In the genomic region with DNA sequence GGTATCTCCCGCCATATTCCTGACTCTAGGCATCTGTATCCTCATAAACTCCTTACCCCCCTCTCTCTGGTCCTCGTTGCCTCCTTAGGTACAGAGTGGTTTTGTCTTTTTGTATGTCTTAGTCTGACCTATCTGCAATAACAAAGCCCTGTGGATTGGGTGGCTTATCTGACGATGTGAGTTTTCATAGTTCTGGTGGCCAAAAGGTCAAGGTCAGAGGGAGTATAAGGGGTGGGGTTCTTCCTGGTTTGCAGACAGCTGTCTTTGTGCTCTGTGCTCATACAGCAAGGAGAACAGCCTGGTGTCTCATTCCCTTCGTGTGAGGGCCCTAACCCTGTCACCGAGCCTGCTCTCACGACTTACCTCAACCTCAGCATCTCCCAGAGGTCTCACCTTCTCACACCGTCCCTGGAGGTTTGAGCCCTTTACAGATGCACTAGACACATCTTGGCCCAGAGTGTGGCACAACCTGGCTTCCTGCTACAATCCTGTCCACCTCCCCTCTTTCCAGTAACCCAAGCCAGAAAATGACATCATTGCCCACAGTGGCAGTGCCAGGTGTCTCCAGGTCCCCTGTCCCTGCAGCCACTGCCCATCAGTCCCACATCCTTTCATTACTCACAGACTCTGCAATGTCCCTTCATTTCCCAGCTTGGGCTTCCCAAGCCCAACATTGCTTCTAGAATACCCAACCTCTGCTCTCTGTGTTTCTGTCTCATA, we compare ENCODE assay signal across 18 mouse cellular contexts. TPM values are rescaled to one million over a fixed set of nuclear protein-coding genes. Genes with fewer than 3 reads are reported as not detected.
DNase-seq lines count a peak whose midpoint lies in the region; ATAC-seq and TF ChIP-seq lines count a peak whose summit lies in the region.
"Had no signal": no experiment of that assay in that cellular context is flagged by ENCODE, and none has a peak within 500 bp of the region (broad histone marks: within the 10 kb centered on the region; RNA-seq: fewer than 3 reads in every experiment).

No protein-coding gene starts in this region.

- H3K36me3 ChIP-seq in liver, embryonic 12.5 days = no peaks in the 10 kb centered on the region
- H3K36me3 ChIP-seq in liver, embryonic 11.5 days (ENCODE audit: control insufficient read depth, insufficient read depth, low read length) = no peaks in the 10 kb centered on the region
- H3K36me3 ChIP-seq in stomach, postnatal 0 days (ENCODE audit: control insufficient read depth, insufficient read depth, low read length) = no peaks in the 10 kb centered on the region
- H3K36me3 ChIP-seq: embryonic facial prominence, embryonic 12.5 days; stomach, embryonic 15.5 days had no signal

- no peak for TF ChIP-seq CTCF in stomach, postnatal 0 days (IDR thresholded peaks at IDR 0.05; ENCODE audit: low read depth)

- WGBS in liver, embryonic 12.5 days (ENCODE audit: insufficient replicate concordance) = 62% methylated on average over 7 of the region's 7 CpGs
- WGBS in liver, embryonic 11.5 days = 71% methylated on average over 7 of the region's 7 CpGs
- WGBS in stomach, postnatal 0 days = 71% methylated on average over 7 of the region's 7 CpGs

- no peak overlapping the region for H3K4me2 ChIP-seq in liver, embryonic 12.5 days
- no peak overlapping the region for H3K4me2 ChIP-seq in liver, embryonic 11.5 days
- no peak overlapping the region for H3K4me2 ChIP-seq in stomach, postnatal 0 days (replicated peaks; ENCODE audit: low read depth)
- H3K4me2 ChIP-seq: embryonic facial prominence, embryonic 12.5 days; stomach, embryonic 15.5 days had no signal

- H3K9me3 ChIP-seq in liver, embryonic 12.5 days (replicated peaks) = no peaks in the 10 kb centered on the region
- no peaks in the 10 kb centered on the region for H3K9me3 ChIP-seq in liver, embryonic 11.5 days (ENCODE audit: control insufficient read depth, low read length)
- no peaks in the 10 kb centered on the region for H3K9me3 ChIP-seq in stomach, postnatal 0 days (ENCODE audit: control insufficient read depth, low read length)
- H3K9me3 ChIP-seq: embryonic facial prominence, embryonic 12.5 days; stomach, embryonic 15.5 days had no signal

- H3K4me3 ChIP-seq in liver, embryonic 12.5 days = no peak overlapping the region
- no peak overlapping the region for H3K4me3 ChIP-seq in liver, embryonic 11.5 days (ENCODE audit: low read depth, low read length)
- H3K4me3 ChIP-seq in stomach, postnatal 0 days (ENCODE audit: low read depth, low read length) = no peak overlapping the region
- H3K4me3 ChIP-seq: embryonic facial prominence, embryonic 12.5 days; erythroblast, embryonic 14.5 days; stomach, embryonic 15.5 days had no signal

- H3K4me1 ChIP-seq in liver, embryonic 12.5 days = peaks cover 16% of the 10 kb centered on the region
- no peaks in the 10 kb centered on the region; the same call in 1 of the 2 replicates for H3K4me1 ChIP-seq in liver, embryonic 11.5 days (replicated peaks; ENCODE audit: control insufficient read depth, insufficient read depth, low read length)
- 0 out of 2 replicates have a peak, but pooled peaks cover 2% of the 10 kb centered on the region for H3K4me1 ChIP-seq in stomach, postnatal 0 days (replicated peaks; ENCODE audit: control insufficient read depth, insufficient read depth)
- H3K4me1 ChIP-seq: stomach, embryonic 15.5 days had no signal

- H3K27me3 ChIP-seq in liver, embryonic 12.5 days (replicated peaks) = no peaks in the 10 kb centered on the region
- no peaks in the 10 kb centered on the region for H3K27me3 ChIP-seq in liver, embryonic 11.5 days (replicated peaks; ENCODE audit: control insufficient read depth, insufficient read depth, low read length)
- no peaks in the 10 kb centered on the region for H3K27me3 ChIP-seq in stomach, postnatal 0 days (ENCODE audit: control insufficient read depth, insufficient read depth, low read length)
- H3K27me3 ChIP-seq: embryonic facial prominence, embryonic 12.5 days; stomach, embryonic 15.5 days had no signal

- H3K27ac ChIP-seq in liver, embryonic 12.5 days = 0 out of 2 replicates have a peak overlapping the region, but pooled peaks have one; percentile 11
- no peak overlapping the region for H3K27ac ChIP-seq in liver, embryonic 11.5 days (ENCODE audit: low read depth, low read length)
- H3K27ac ChIP-seq in stomach, postnatal 0 days (replicated peaks) = no peak overlapping the region
- H3K27ac ChIP-seq: embryonic facial prominence, embryonic 12.5 days; hindbrain, postnatal 0 days; stomach, embryonic 15.5 days had no signal

- ATAC-seq in liver, embryonic 12.5 days = no peak
- ATAC-seq in liver, embryonic 11.5 days (replicated peaks; ENCODE audit: low FRiP score) = no peak
- peak; percentile 21; the same call in 1 of the 2 replicates for ATAC-seq in stomach, postnatal 0 days (ENCODE audit: low FRiP score, low TSS enrichment)
- no peak for ATAC-seq in CD4-positive, CD25-positive, alpha-beta regulatory T cell, adult 4 months

- TF ChIP-seq EP300 in stomach, postnatal 0 days (optimal IDR thresholded peaks at IDR 0.05) = no peak

- peak; percentile 34 to 46 for DNase-seq in cerebellum, postnatal 10 days
- no peak for DNase-seq in cerebellum, adult 11-12 months
- DNase-seq in liver, embryonic 11.5 days (ENCODE audit: low spot score) = no peak
- DNase-seq in ES-CJ7 (ENCODE audit: low read depth, low spot score) = peak; percentile 75
- no peak for DNase-seq in stomach, postnatal 0 days (ENCODE audit: low spot score)
- DNase-seq: heart, adult 11 months; heart, postnatal 4 days; kidney, adult 18-20 months; kidney, postnatal 10 days; layer of hippocampus, postnatal 36 days; right cerebral cortex, postnatal 25 days; thymus, adult 2 months had no signal

- no peak overlapping the region for H3K9ac ChIP-seq in liver, embryonic 12.5 days
- H3K9ac ChIP-seq in liver, embryonic 11.5 days (ENCODE audit: low read depth, low read length) = no peak overlapping the region
- H3K9ac ChIP-seq in stomach, postnatal 0 days (ENCODE audit: low read length) = no peak overlapping the region
- H3K9ac ChIP-seq: embryonic facial prominence, embryonic 12.5 days; stomach, embryonic 15.5 days had no signal

RNA-seq across cellular contexts. Expression of gene Atxn7l1, which starts 54.2 kb away (rescaled TPM):
- 16.9 and 17.1 TPM in 2 replicates for polyA plus RNA-seq in liver, embryonic 12.5 days (2016; fragmentation: Nextera tagmentation; extraction: Ambion mirVana)
- 28.5 and 28.9 TPM in 2 replicates for polyA plus RNA-seq in liver, embryonic 11.5 days (2014; fragmentation: Nextera tagmentation; extraction: Ambion mirVana)
- 4.7 and 5.5 TPM in 2 replicates for polyA plus RNA-seq in stomach, postnatal 0 days (2015; fragmentation: Nextera tagmentation; extraction: Ambion mirVana)
- 10 to 100 TPM; 75.6 to 87.7 TPM for polyA plus RNA-seq in CD4-positive, CD25-positive, alpha-beta regulatory T cell, adult 4 months (2017; shearing (Covaris generic))

Comparison
In these comparisons a context has a peak if more than half of its experiments do, and no peak if none do; other contexts are left out.
1. DNase-seq: peak in cerebellum, postnatal 10 days (2 of 2) and ES-CJ7 (single experiment); none in cerebellum, adult 11-12 months (single experiment), liver, embryonic 11.5 days (single experiment) and stomach, postnatal 0 days (single experiment).